ENCODE assay signal across 10 mouse cellular contexts in the genomic region with DNA sequence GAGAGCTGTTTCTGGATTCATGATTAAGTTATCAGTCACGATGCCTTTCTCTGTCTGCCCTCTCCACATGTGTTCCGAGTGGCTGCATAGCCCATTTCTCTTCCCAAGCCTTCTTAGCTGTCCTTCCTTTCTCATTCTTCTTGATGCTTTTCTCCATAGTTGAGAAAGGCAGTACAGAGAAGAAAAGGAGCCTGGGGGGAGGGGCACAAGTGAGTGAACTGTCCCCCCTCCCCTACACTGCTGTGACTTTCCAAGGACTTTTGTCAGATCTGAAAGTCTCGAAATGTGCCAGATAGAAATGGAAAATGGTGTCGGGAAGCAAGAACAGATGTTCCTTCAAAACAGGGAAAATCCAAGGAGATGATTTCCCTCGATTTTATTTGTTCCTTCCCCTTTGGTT.
"Had no signal": no experiment of that assay in that cellular context is flagged by ENCODE, and none has a peak within 500 bp of the region (broad histone marks: within the 10 kb centered on the region; RNA-seq: fewer than 3 reads in every experiment).

No protein-coding gene starts in this region.

- H3K27ac ChIP-seq: kidney, postnatal 0 days; layer of hippocampus, adult 2 months; liver, embryonic 13.5 days had no signal

- H3K9ac ChIP-seq: liver, embryonic 13.5 days had no signal

- H3K27me3 ChIP-seq: liver, embryonic 13.5 days had no signal

- H3K4me3 ChIP-seq: layer of hippocampus, adult 2 months; liver, embryonic 13.5 days had no signal

- H3K4me2 ChIP-seq: liver, embryonic 13.5 days; midbrain, embryonic 11.5 days had no signal

- H3K4me1 ChIP-seq: liver, embryonic 13.5 days had no signal

- DNase-seq: kidney, adult 2 months; kidney, postnatal 25 days; layer of hippocampus, adult 9-11 months; liver, embryonic 13.5 days; midbrain, embryonic 14.5 days; thymus, postnatal 25 days had no signal

- ATAC-seq: intestine, postnatal 0 days had no signal

- H3K36me3 ChIP-seq: liver, embryonic 13.5 days had no signal

- H3K9me3 ChIP-seq: liver, embryonic 13.5 days had no signal
